Mouse (Mus musculus): ENCODE measurements around the gene Olfr683.
"Not testable (repeated sequence)": the region's sequence is repeated elsewhere in the genome, so short reads cannot be mapped to it uniquely, and the experiment has no call there.

The Olfr683 gene

GRCm38 (mm10) chr7:105146912-105147311 is at the start of gene Olfr683:
Gene Olfr683, minus strand, starts transcription at chr7:105147012.
- DNase-seq (ENCODE audit: low read depth, low spot score): no peak

DNA sequence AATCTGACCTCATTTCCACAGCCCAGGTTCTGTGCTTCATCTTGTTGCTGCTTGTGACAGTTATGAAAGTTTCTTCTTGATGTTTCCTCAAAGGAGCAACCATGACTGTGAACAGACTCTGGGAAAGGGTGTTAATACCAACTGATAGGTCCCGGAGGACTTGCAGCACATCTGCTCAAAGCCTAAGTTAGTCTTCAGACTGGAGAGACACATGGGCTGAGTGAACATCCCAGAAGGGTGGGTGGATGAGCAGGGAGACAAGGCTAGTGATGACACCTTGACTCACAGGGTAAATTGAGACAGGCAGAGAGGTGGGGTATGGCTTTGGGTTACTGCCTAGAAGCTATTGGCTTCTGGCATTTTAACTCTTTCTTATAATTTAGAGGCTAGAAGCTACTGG is 39.1 kb upstream of the Olfr683 start, which contains the start of gene Olfr685:
Gene Olfr685, minus strand, starts transcription at position 101 of the 400 bp plus-strand sequence.
- no peak for DNase-seq (ENCODE audit: low read depth, low spot score)

GRCm38 (mm10) chr7:105170773-105171172 is 24.0 kb upstream of the Olfr683 start:
- DNase-seq (ENCODE audit: low read depth, low spot score): peak; percentile 1

- no peak for DNase-seq (ENCODE audit: low read depth, low spot score)
Measured at GRCm38 (mm10) chr7:105163553-105163952, 16.7 kb upstream of the Olfr683 start, which contains the start of gene Olfr684. Gene Olfr684, minus strand, starts transcription at chr7:105163653.

DNA sequence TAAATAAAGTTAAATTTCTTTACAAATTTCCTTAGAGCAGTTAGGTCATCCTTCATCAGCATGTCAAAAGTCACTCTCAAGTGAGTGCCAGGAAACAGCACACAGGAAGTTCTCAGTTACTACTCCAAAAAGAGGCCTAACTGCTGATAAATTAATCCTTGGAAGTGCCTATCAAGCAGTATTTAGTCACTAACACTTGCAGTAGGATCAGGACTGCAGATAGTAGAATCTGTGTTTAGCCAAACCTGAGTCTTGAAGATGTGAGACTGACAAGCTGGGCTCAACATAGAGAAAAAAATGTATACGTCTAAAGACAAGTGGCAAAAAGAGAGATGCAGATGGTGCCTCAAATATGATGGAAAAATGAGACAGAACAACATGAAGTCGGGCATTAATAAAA is 5.5 kb downstream of the Olfr683 start:
- no peak for DNase-seq (ENCODE audit: low read depth, low spot score)

DNA sequence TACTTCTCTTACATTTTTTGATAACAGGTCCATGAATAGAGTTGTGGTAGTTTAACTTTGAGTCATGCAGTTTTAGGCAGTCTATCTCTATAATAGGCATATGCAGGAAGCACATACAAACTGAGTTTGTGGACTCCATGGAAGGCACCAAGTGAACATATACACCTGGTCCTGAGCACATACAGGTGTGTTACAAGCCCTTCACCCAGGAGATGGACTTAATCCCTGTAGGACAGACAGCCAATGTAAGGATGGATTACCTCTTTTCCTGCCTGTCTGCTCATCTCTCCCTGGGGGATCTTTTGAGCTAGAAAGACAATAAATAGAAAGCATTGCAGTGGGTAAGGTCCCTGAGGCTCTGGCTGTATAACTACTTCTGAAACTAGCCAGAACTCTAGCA is 30.3 kb downstream of the Olfr683 start, which contains the start of gene Olfr681:
Gene Olfr681, plus strand, starts transcription at position 301 of the 400 bp plus-strand sequence.
- DNase-seq (ENCODE audit: low read depth, low spot score): no peak

DNA sequence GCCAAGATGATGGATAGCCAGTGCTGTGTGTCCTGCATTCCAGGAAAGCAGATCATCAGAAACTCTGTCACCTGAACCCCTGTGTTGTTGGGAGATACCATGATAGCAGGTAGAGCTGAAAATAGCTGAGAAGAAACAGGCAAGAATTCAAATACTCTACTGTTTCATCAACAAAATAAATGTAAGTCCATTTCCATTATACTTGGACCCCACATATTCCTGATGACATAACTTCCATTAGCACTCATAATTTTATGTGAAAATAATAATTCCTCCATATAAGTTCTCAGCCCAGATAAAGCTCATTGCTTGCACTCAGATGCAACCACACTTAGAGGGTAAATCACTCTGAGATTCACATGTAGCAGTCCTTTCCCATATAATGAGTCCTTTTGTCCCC is 54.1 kb downstream of the Olfr683 start, which contains the start of gene Olfr680-ps1:
Gene Olfr680-ps1, minus strand, starts transcription at position 101 of the 400 bp plus-strand sequence.
- not testable (repeated sequence) for DNase-seq (ENCODE audit: low read depth, low spot score)

Measured in forelimb bud, embryonic 11.5 days (tissue).